Mouse (Mus musculus): Measurements from ENCODE around the gene Gm49425. TPM values are rescaled to one million over a fixed set of nuclear protein-coding genes. Genes with fewer than 3 reads are reported as not detected.
A peak's percentile ranks its signal among the peaks of the same experiment; 100 is the strongest.
"Not testable (repeated sequence)": the region's sequence is repeated elsewhere in the genome, so short reads cannot be mapped to it uniquely, and the experiment has no call there.

Gene Gm49425
- not detected in 2 replicates for total RNA-seq (2014; fragmentation: Nextera tagmentation)
- total RNA-seq (2017): not detected in 2 replicates

DNA sequence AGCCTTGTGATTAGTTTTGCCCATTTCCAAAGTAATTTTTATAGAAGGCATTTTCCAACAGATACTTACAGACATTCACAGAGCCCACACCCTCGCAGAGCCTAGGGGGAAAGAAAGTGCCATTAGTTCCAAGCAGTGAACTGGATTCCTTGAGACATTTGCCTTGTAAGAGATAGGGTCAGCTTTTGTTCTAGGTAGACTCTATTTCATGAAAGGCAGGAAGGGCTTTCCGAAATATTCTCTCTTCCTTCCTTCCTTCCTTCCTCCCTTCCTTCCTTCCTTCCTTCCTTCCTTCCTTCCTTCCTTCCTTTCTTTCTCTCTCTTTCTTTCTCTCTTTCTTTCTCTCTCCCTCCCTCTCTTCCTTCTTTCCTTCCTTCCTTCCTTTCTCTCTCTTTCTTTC, at the start of gene Gm49425:
TSS of gene Gm49425 (minus strand) at position 101 of the 400 bp plus-strand sequence.
- ATAC-seq (replicated peaks; ENCODE audit: low FRiP score, low TSS enrichment, poor library complexity, severe bottlenecking): not testable (repeated sequence)

DNA sequence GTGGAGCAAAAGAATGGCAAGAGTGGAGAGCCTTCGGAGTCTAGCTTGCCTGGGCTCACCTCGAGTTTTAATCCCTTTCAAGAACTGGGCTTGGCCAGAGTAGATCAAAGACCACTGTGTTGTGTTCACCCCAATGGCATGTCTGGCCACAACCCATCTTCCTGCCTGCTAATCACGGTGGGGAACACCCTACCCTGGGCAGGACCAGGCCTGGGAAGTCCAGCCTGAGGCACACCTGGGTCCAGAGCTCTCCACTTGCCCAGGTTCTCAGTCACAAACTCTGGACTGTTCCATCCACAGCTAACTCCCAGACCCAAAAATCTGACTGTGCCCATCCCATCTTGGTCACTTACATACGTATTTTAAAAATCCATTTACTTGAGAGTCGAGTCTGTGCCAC, 45.8 kb upstream of the Gm49425 start, which contains the start of gene Krt90:
TSS of gene Krt90 (minus strand) at position 101 of the 400 bp plus-strand sequence.
- no peak for ATAC-seq (replicated peaks; ENCODE audit: low FRiP score, low TSS enrichment, poor library complexity, severe bottlenecking)

DNA sequence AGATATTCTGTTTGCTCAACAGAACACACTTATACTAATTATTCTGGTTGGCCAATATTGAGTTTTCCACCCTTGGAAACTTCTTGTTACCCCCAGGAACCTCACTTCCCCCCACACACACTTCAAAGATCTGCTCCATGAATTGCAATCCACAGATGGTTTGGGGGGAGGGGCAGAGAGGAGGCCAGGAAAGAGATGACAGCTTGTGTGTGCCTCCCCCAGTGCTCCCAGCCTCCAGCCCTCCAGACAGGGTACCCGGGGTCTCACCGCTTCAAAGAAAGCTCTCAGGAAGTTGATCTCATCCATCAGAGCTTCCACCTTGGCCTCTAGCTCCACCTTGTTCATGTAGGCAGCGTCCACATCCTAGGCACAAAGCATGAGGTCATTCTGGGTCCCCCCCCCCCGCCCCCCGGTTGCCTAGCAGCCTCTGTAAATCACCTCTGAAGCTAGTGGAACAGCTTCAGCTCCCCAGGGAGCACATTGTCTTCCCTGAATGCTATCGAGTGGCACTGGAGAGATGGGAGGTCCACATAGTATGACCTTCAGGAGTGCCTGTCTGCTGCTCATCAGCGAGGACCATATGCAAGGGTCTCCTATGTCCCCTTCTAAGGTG, 41.1 kb upstream of the Gm49425 start:
- no peak for ATAC-seq (replicated peaks; ENCODE audit: low FRiP score, low TSS enrichment, poor library complexity, severe bottlenecking)

DNA sequence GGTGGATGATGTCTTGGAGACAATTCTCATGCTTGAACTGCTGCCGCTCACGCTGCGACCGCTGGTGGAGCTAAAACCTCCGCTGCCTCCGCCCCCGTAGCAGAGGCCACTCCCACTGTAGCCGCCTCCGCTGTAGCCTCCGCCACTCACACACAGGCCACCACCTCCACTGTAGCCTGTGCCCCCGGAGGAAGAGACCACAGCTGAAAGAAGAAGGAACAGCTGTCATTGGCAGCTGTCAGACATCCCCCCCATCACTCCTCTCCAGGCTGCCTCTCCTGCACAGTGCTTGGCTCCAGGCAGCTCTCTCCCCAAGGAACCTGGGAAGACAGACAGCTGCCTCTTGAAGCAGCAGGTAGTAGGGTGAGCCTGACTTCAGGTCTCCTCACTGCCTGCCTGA, 36.1 kb upstream of the Gm49425 start:
- ATAC-seq (replicated peaks; ENCODE audit: low FRiP score, low TSS enrichment, poor library complexity, severe bottlenecking): peak; percentile 72

DNA sequence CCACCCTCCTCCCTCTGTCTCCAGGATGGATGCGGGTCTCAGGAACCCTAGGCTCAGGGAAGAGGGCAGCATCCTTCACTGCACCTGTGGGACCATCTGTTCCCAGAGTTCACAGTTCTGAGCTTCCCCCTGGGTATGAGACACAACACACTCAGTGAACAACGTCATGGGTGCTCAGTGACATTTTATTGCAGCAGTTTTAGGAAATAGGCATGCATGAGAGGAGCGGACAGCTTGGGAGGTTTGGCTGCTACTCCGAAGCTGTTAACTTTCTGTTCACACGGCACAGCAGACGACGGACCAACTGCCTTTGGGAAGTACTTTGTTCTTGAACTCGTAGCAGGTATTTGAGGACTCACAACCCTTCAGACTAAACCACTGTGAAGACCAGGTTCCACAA, 35.1 kb upstream of the Gm49425 start:
- ATAC-seq (replicated peaks; ENCODE audit: low FRiP score, low TSS enrichment, poor library complexity, severe bottlenecking): no peak

DNA sequence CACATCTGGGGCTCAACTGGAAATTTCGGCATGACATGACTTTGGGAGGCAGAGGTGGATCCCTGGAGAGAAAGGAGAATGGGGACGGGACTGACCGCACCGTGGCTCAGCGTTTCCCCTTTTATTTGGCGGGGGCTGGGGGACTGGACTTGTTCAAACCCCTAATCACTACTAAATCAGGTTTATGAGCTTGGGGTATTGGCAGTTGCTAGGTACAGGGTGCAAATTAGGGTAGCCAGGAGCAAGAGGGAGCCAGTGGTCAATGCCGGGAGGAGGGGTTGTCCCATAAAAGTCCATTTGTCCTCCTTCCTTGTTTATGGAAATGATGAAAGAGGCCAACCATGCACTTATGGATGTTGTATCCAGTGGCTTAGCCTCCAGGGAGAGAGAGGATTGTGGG, 33.5 kb upstream of the Gm49425 start, which contains the start of gene Krt82:
TSS of gene Krt82 (minus strand) at position 101 of the 400 bp plus-strand sequence.
- ATAC-seq (replicated peaks; ENCODE audit: low FRiP score, low TSS enrichment, poor library complexity, severe bottlenecking): no peak

DNA sequence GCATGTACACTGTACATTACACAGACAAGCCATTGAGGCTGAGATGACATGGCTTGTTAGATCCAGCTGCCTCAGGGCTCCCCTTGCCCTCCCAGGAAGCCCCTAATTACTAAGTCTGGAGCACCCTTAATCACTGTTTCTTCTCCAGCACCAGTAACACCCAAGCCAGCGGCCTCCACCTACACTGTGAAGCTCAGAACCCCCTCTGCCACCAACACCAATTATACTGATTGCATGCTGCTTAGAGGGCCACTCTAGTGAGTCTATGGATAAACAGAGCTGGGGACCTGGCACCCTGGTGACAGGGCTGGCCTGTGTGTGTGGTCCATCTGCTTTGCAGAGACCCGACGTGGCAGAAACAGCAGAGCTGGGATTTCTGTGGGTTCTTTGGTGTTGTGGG, 27.4 kb upstream of the Gm49425 start:
- no peak for ATAC-seq (replicated peaks; ENCODE audit: low FRiP score, low TSS enrichment, poor library complexity, severe bottlenecking)

DNA sequence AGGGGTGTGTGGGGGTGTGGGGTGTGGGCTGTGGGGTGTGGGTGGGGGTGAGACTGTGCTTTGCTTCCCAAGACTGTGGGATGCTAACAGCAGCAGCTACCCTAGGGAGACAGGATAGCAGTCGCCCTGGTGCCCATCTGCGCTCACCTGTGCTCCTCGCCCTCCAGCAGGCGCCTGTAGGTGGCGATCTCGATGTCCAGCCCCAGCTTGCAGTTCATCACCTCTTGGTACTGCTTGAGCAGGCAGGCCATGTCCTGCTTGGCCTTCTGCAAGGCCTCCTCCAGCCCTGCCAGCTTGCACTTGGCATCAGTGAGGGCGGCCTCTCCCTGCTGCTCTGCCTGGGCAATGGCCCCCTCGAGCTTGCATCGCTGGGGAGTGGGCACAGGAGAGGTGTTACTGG, 25.5 kb upstream of the Gm49425 start:
- no peak for ATAC-seq (replicated peaks; ENCODE audit: low FRiP score, low TSS enrichment, poor library complexity, severe bottlenecking)

DNA sequence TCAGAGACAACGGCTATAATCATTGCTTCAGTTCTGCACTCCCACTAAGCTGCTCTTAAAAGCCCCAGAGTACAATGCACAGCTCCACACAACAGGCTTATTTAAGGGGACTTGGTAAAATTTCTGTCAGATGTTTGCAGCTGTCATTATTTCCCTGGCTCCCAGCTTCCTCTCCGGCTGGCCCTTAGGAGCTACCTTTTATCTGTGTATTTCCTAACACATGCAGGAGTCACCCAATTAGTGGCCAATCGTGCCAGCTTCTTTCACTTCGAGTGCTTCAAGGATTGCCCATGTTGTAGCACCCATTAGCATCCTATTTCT, 21.5 kb upstream of the Gm49425 start:
- ATAC-seq (replicated peaks; ENCODE audit: low FRiP score, low TSS enrichment, poor library complexity, severe bottlenecking): no peak

DNA sequence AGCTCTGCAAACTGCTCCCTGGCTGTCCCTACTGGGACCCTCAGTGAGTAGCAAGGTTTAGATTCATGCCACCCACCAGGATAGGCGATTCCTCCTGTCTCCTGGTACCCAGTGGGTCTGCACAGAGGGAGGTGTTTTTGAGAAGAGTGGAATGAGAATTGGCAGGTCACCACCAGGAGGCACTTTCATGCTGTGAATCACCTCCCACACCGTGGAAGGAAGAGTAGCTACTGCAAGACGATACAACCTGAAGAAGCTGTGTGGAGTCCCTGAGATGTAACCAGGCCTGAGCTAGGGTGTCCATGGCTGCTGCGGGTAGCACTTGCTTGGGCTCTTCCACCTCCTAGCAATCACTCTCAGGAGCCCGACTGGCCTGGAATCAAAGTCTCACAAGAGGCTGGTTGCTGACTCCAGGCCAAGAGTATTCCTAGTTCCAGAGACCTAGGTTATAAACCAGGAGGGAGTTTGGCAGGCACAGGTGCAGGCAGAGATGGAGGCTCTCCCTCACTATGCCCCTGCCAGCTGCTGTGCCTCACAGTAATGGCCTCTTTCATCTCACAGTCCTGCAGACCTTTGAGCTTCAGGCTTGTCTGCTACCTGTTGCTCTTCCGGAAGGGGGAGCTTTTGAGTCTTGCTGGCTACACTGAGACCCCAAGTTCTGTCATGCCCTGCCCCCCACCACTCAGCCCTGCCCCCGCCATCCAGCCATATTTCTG, 21.0 kb upstream of the Gm49425 start:
- ATAC-seq (replicated peaks; ENCODE audit: low FRiP score, low TSS enrichment, poor library complexity, severe bottlenecking): no peak

DNA sequence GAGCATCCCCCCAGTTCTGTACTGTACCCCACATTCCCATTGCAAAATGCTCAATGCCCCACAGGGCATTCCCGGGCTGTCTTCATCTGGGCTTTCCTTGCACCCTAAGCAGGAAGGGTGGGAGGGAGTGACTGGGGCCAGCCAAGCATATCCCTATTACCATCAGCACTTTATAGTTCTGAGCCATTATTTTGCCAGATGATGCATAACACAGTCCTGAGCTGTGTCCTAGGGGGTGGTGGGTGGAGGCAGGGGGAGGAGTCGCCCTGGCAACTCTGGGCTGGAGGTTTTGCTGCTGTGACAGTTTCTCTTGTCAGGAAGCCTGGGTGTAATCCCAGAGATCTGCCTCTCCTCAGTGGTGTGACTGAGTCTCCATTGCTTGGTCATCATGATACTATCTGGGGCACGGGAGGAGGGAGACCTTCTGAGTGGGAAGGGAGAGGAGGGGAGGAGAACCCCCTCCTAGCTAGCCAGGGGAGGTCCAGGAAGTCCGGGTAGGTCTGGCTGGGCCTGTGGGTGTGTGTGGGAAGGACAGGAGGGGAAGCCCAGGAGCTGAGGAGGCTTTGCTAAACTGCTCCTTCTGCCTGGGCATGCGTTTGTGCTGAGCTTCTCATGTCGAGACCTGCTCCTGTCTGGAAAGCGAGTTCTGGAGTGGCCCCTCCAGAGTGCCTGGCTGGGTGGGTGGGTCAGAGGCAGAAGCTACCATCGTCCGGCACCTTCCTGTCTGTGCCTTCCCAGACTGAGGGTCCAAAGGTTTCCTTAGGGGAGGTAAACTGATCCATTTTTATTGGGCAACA, 19.2 kb upstream of the Gm49425 start:
- ATAC-seq (replicated peaks; ENCODE audit: low FRiP score, low TSS enrichment, poor library complexity, severe bottlenecking): no peak

DNA sequence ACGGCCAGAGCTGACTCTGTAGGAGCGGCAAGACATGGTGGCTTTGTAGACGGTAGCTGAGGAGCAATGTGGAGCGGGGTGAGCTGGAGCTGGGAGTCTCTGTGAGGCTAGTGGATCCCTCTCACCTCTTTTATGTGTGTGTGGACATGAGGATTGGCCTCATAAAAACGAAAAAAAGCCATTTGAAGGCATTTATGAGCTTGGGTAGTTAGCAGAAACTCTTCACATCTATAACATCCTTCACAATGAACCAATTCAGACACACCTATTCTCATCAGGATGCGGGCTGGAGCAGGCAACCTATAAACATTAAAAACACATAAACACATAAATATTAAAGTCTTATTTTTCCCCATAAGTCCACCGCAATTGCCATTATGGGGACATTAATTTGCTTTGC, 15.7 kb upstream of the Gm49425 start, which contains the start of gene Krt84:
TSS of gene Krt84 (minus strand) at position 101 of the 400 bp plus-strand sequence.
- no peak for ATAC-seq (replicated peaks; ENCODE audit: low FRiP score, low TSS enrichment, poor library complexity, severe bottlenecking)

DNA sequence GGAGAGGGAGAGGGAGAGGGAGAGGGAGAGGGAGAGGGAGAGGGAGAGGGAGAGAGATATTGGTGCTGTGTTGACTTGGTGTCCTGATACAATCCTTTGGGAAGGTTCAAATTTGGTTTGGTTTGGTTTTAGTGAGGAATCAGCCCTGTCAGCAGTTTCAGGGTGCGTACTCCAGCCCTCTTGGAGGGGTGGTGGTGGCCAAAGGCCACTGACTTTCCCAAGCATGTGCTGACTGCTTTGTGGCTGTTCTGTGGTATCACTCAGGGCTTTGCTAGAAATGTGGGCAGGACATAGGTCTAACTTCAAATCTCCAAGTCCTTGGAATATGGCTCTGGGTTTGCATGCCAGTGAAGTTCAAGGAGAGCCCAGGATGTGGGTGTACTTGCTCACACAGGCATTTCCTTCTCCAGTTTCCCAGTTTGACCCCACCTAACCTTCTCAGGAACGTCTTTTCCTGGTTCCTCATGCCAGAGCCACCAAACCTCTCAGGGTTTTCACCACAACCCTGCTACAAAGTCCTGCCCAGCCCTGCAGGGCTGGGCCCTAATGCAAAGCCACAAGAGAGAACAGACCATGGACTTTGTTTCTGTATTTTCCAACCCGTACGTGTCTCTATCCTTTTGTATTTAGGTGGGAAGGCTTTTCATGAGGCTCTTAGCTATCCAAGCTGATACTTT, 5.6 kb upstream of the Gm49425 start:
- no peak for ATAC-seq (replicated peaks; ENCODE audit: low FRiP score, low TSS enrichment, poor library complexity, severe bottlenecking)

DNA sequence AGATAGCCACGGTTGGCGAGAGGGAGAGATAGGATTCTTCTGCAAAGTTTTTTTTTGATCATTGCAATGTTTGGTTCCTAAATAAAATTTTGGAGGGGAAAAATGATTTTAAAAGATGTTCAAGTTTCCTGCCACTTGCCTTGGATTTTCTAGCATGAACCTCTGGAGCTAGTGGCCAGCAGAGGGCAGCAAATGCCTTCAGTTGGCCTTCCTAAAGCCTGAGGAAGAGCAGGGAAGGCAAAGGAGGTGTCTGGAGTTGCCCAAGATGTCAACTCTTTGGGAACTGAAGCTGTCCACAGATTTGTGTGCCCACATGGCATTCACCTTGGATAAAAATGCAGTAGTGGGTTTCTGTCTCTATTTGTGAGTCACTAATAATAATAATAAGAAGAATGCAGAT, 2.7 kb upstream of the Gm49425 start:
- no peak for ATAC-seq (replicated peaks; ENCODE audit: low FRiP score, low TSS enrichment, poor library complexity, severe bottlenecking)

DNA sequence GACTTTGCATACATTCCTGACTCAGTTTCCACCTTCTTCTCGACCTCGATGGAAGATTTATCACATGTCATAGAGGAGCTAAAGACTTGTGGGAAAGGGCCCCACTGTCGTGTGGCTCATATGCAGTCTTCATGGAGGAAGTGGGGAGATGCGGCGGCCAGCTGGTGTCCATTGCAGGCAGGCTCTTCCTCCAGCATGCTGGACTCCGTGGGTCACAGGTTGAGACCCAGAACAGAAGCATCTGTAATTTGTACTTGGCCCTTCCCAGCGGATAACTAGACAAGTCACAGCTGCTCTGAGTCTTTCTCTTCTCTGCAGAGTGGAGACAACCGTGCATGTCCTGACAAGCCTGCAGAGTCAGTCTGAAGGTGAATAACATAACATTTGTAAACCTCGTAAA, 8.8 kb downstream of the Gm49425 start:
- ATAC-seq (replicated peaks; ENCODE audit: low FRiP score, low TSS enrichment, poor library complexity, severe bottlenecking): no peak

DNA sequence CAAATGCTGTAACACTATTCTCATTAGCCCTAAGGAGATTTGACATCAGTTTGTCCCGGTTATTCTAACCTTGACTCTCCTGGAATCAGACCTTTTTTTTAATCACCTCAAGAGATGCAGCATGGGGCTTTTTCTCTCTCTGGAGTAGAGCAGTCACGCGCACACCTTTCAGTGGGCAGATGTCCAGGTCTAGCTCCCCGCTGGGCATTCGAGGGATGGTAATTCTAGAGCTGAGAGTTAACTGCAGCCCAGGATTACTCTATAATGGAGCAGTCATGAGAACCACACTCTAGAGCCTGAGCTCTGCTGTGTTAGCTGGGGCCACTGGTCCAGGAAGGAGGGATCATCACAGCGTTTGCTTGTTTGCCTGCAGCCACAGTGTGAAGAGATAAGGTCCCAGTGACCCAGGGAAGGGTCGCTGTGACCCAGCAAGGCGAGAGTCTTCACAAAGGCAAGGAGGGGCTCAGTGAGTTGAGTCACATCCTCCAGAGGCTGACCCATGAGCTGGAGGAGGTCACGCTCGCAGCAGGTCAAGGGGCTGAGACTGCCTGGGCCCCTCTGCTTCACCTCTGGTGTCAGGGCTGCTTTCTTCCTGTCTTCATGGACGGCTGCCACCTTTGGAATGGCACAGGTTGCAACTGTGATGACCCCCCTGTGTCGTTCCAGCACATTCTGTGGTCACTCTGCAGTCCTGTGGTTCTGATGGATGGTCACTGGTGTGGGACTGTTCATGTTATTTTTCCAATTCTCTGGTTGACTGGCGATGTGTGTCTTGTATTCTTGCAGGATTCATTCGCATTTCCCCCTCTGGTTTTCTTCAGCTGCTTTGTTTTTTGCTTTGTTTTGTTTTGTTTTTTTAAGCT, 9.9 kb downstream of the Gm49425 start:
- no peak for ATAC-seq (replicated peaks; ENCODE audit: low FRiP score, low TSS enrichment, poor library complexity, severe bottlenecking)

DNA sequence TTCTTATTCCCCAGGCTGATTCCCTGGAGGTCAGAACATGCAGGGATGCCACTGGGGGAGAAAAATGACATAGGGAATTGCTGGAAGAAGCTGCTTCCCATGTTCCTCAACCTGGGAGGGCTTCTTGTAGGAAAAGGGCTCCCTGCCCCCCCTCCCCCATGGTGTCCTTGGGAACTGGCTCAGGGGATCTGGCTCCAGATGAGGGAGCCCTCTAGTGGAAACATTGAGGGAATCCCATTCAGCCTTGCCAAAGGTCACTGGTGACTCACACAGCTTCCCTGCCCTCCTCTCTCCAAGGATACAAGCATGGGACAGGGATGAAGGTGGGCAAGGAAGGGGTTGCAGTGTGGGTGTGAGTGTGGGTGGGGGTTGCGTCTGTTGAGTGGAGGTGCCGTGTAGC, 19.9 kb downstream of the Gm49425 start:
- no peak for ATAC-seq (replicated peaks; ENCODE audit: low FRiP score, low TSS enrichment, poor library complexity, severe bottlenecking)

DNA sequence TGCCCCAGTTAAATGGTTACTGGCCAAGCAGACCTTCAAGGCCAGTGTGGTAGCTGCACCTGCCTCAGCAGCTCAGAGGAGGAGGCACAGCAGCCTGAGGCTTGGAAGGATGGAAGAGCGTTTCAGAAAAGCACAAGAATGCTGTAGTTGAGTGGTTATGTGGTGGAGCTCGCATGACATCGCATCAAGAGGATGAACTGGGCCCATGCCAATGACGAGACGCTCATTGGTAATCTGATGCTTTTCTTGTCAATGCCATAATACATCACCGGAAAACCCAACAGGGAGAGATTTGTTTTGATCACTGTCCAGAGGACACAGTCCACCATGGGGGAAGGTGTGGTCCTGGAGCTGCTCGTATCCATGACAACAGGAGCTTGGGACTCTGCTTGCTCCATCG, 21.8 kb downstream of the Gm49425 start:
- no peak for ATAC-seq (replicated peaks; ENCODE audit: low FRiP score, low TSS enrichment, poor library complexity, severe bottlenecking)

DNA sequence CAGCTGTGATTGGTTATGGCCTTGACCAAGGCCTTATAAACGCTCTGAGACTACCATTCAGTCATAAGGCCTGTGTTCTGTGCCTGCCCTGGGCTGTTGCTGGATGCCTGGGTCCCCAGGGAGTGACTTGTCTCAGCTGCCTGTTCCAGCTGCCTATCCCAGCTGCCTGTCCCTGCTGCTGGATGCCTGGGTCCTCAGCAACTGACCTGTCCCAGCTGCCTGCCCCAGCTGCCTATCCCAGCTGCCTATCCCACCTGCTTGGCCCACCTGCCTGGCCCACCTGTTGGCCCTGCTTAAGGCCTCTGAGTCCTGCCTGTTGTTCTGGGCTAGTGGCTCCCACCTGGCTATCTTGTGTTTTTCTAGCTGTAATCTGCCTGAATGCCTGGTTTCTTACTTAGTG, 22.9 kb downstream of the Gm49425 start:
- ATAC-seq (replicated peaks; ENCODE audit: low FRiP score, low TSS enrichment, poor library complexity, severe bottlenecking): no peak
